Mouse (Mus musculus) MEL (cell line): Measurements from ENCODE around the gene Sar1a. TPM values are rescaled to one million over a fixed set of nuclear protein-coding genes. Genes with fewer than 3 reads are reported as not detected.

Experiments
- DNase-seq: peaks from one replicate; pipeline ENCODE4 v3.0.0; 2011; ENCODE audit warnings: low read depth, low spot score
- H3K27ac ChIP-seq: 2 replicates; pipeline ENCODE4 v1.5.1; 2012; ENCODE audit warnings: low read depth, mild to moderate bottlenecking, control low read depth, low read length, moderate library complexity; ENCODE audit not compliant: control insufficient read depth
- H3K27me3 ChIP-seq, 2 experiments: fragments of 150-350 bp in 1 of 2; sonication (generic) in 1 of 2; 2 replicates each; pipeline ENCODE4 v1.6.1; 2012; ENCODE audit warnings: low read length in 2 of 2, mild to moderate bottlenecking in 2 of 2, improper control_type of control experiment in 1 of 2, moderate library complexity in 1 of 2; ENCODE audit not compliant: insufficient read depth in 2 of 2, control insufficient read depth in 1 of 2
- H3K36me3 ChIP-seq, 2 experiments: 2 replicates each; pipeline ENCODE4 v1.6.1; 2012 to 2014; ENCODE audit warnings: low read length in 2 of 2, improper control_type of control experiment in 1 of 2, inconsistent platforms in 1 of 2, mild to moderate bottlenecking in 1 of 2; ENCODE audit not compliant: insufficient read depth in 2 of 2, control insufficient read depth in 1 of 2
- H3K4me1 ChIP-seq, 2 experiments: fragments of 150-350 bp in 1 of 2; sonication (generic) in 1 of 2; 2 replicates each; pipeline ENCODE4 v1.6.1; 2012; ENCODE audit warnings: low read length in 2 of 2, improper control_type of control experiment in 1 of 2, mild to moderate bottlenecking in 1 of 2; ENCODE audit not compliant: insufficient read depth in 2 of 2, control insufficient read depth in 1 of 2
- H3K4me3 ChIP-seq, 2 experiments: fragments of 150-350 bp in 1 of 2; sonication (generic) in 1 of 2; 2 replicates each; pipeline ENCODE4 v1.5.1; 2012; ENCODE audit warnings: low read depth in 2 of 2, low read length in 2 of 2, mild to moderate bottlenecking in 2 of 2, moderate library complexity in 2 of 2, control low read depth in 1 of 2, improper control_type of control experiment in 1 of 2; ENCODE audit not compliant: control insufficient read depth in 1 of 2, insufficient read depth in 1 of 2
- H3K79me2 ChIP-seq: 2 replicates; pipeline ENCODE4 v1.6.1; 2012; ENCODE audit warnings: mild to moderate bottlenecking, low read length, moderate library complexity; ENCODE audit not compliant: control insufficient read depth, poor library complexity, insufficient read depth
- H3K9ac ChIP-seq: 2 replicates; pipeline ENCODE4 v1.6.1; 2012; ENCODE audit warnings: low read depth, mild to moderate bottlenecking, control low read depth, low read length, moderate library complexity; ENCODE audit not compliant: control insufficient read depth, poor library complexity, severe bottlenecking
- H3K9me3 ChIP-seq: fragments of 150-350 bp; sonication (generic); replicated peaks from 2 replicates; pipeline ENCODE4 v1.6.1; 2012; ENCODE audit warnings: mild to moderate bottlenecking, low read length, improper control_type of control experiment, moderate library complexity; ENCODE audit not compliant: insufficient read depth
- CHD2 ChIP-seq: IDR thresholded peaks from 2 replicates; pipeline ENCODE4 v1.6.1; 2011; ENCODE audit warnings: low read length, improper control_type of control experiment
- CTCF ChIP-seq, 3 experiments: IDR thresholded peaks in 2 of 3; conservative IDR thresholded peaks in 1 of 3; 2 replicates each; pipeline ENCODE4 v1.5.1; 2011 to 2012; ENCODE audit warnings: low read length in 3 of 3, low read depth in 2 of 3, mild to moderate bottlenecking in 2 of 3, improper control_type of control experiment in 1 of 3, inconsistent platforms in 1 of 3, mixed read lengths in 1 of 3, moderate library complexity in 1 of 3; ENCODE audit not compliant: control insufficient read depth in 1 of 3, insufficient read depth in 1 of 3, poor library complexity in 1 of 3, severe bottlenecking in 1 of 3
- E2F4 ChIP-seq: IDR thresholded peaks from 2 replicates; pipeline ENCODE4 v1.6.1; 2011; ENCODE audit warnings: low read depth, low read length, improper control_type of control experiment, borderline replicate concordance
- EP300 ChIP-seq, 2 experiments: IDR thresholded peaks; 2 replicates each; pipeline ENCODE4 v1.6.1; 2011; ENCODE audit warnings: improper control_type of control experiment in 2 of 2, low read length in 2 of 2, low read depth in 1 of 2, mild to moderate bottlenecking in 1 of 2
- ETS1 ChIP-seq: IDR thresholded peaks from 2 replicates; pipeline ENCODE4 v1.6.1; 2012; ENCODE audit warnings: low read depth, mild to moderate bottlenecking, inconsistent platforms, low read length, improper control_type of control experiment, moderate library complexity
- GABPA ChIP-seq: IDR thresholded peaks from 2 replicates; pipeline ENCODE4 v1.6.1; 2012; ENCODE audit warnings: low read depth, mild to moderate bottlenecking, inconsistent platforms, low read length, improper control_type of control experiment, moderate library complexity
- JUND ChIP-seq: IDR thresholded peaks from 2 replicates; pipeline ENCODE4 v1.6.1; 2011; ENCODE audit warnings: low read depth, mild to moderate bottlenecking, improper control_type of control experiment, low read length
- MAFK ChIP-seq: IDR thresholded peaks from 2 replicates; pipeline ENCODE4 v1.6.1; 2011; ENCODE audit warnings: low read depth, mild to moderate bottlenecking, low read length, improper control_type of control experiment, borderline replicate concordance
- MAX ChIP-seq: IDR thresholded peaks from 2 replicates; pipeline ENCODE4 v1.6.1; 2011; ENCODE audit warnings: low read length, improper control_type of control experiment
- MEF2A ChIP-seq: IDR thresholded peaks from 2 replicates; pipeline ENCODE4 v1.6.1; 2014; ENCODE audit warnings: low read depth, mild to moderate bottlenecking, inconsistent platforms, low read length, improper control_type of control experiment; ENCODE audit not compliant: poor library complexity, insufficient replicate concordance, severe bottlenecking; ENCODE audit errors: extremely low read depth
- MXI1 ChIP-seq: IDR thresholded peaks from 2 replicates; pipeline ENCODE4 v1.6.1; 2011; ENCODE audit warnings: mild to moderate bottlenecking, low read depth, low read length, improper control_type of control experiment
- MYB ChIP-seq: IDR thresholded peaks from 2 replicates; pipeline ENCODE4 v1.6.1; 2011; ENCODE audit warnings: mild to moderate bottlenecking, low read depth, low read length, improper control_type of control experiment
- POLR2A ChIP-seq, 2 experiments: IDR thresholded peaks; 2 replicates each; pipeline ENCODE4 v1.6.1; 2011 to 2012; ENCODE audit warnings: low read length in 2 of 2, mild to moderate bottlenecking in 2 of 2, control low read depth in 1 of 2, improper control_type of control experiment in 1 of 2, low read depth in 1 of 2, moderate library complexity in 1 of 2; ENCODE audit not compliant: control insufficient read depth in 1 of 2, insufficient read depth in 1 of 2, poor library complexity in 1 of 2
- POLR2AphosphoS5 ChIP-seq: IDR thresholded peaks from 2 replicates; pipeline ENCODE4 v1.6.1; 2012; ENCODE audit warnings: low read depth, borderline replicate concordance, mild to moderate bottlenecking, inconsistent platforms, low read length, moderate library complexity, mixed read lengths
- RCOR1 ChIP-seq: IDR thresholded peaks from 2 replicates; pipeline ENCODE4 v1.6.1; 2012; ENCODE audit warnings: low read depth, mild to moderate bottlenecking, inconsistent platforms, low read length, improper control_type of control experiment
- SIN3A ChIP-seq: IDR thresholded peaks from 2 replicates; pipeline ENCODE4 v1.6.1; 2012; ENCODE audit warnings: low read length, improper control_type of control experiment, inconsistent platforms
- TAL1 ChIP-seq: IDR thresholded peaks from 2 replicates; pipeline ENCODE4 v1.6.1; 2012; ENCODE audit warnings: mild to moderate bottlenecking, inconsistent platforms, low read length, moderate library complexity, mixed read lengths
- TCF12 ChIP-seq: IDR thresholded peaks from 2 replicates; pipeline ENCODE4 v1.6.1; 2014; ENCODE audit warnings: low read depth, mild to moderate bottlenecking, inconsistent platforms, low read length, improper control_type of control experiment, moderate library complexity
- UBTF ChIP-seq: IDR thresholded peaks from 2 replicates; pipeline ENCODE4 v1.6.1; 2012; ENCODE audit warnings: low read depth, mild to moderate bottlenecking, inconsistent platforms, low read length, improper control_type of control experiment, moderate library complexity, borderline replicate concordance; ENCODE audit not compliant: insufficient read depth
- USF1 ChIP-seq: IDR thresholded peaks from 2 replicates; pipeline ENCODE4 v1.6.1; 2014; ENCODE audit warnings: low read depth, mild to moderate bottlenecking, inconsistent platforms, low read length, improper control_type of control experiment, moderate library complexity
- USF2 ChIP-seq, 2 experiments: IDR thresholded peaks; 2 replicates each; pipeline ENCODE4 v1.6.1; 2011 to 2012; ENCODE audit warnings: improper control_type of control experiment in 2 of 2, low read length in 2 of 2, borderline replicate concordance in 1 of 2, inconsistent platforms in 1 of 2, low read depth in 1 of 2, mild to moderate bottlenecking in 1 of 2; ENCODE audit not compliant: insufficient read depth in 1 of 2
- ZKSCAN1 ChIP-seq: IDR thresholded peaks from 2 replicates; pipeline ENCODE4 v1.6.1; 2012; ENCODE audit warnings: low read depth, mild to moderate bottlenecking, inconsistent platforms, low read length, improper control_type of control experiment, moderate library complexity
- polyA plus RNA-seq, 2 experiments: library from polyadenylated mRNA; stranded (reverse) in 1 of 2; unstranded in 1 of 2; fragments of >175 nt in 1 of 2; fragments of >200 nt in 1 of 2; gene quantifications; 2 replicates each; pipeline versions ENCODE4 v1.2.1 to v1.2.4; 2012; ENCODE audit warnings: low replicate concordance in 2 of 2, low read depth in 1 of 2; ENCODE audit not compliant: insufficient read length in 2 of 2, insufficient read depth in 1 of 2, missing spikeins in 1 of 2
- total RNA-seq: library from RNA; depleted of rRNA; stranded (reverse); fragments of 300-350 nt; gene quantifications from 2 replicates; pipeline ENCODE4 v1.2.3, GENCODE M21; 2012

Sar1a gene
- total and polyA plus RNA-seq, 3 experiments, result 133 to 135 TPM; not detected in 1

DNA sequence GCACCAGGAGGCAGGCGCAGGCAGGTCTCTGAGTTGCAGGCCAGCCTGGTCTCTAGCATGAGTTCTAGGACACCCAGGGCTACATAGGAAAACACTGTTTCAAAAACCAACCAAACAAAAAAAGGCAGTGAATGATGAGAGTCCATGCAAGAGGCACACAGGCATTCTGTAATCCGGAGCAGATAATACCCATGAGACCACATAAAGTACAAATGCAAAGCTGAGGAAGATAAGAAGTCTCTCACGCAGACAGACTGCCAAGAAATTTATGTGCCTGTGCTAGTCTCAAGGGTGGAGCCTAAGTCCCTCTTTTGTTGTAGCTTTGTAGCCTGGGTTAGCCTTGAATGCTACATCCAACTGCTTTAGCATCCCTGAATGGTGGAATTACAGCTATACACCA, 14.4 kb upstream of the Sar1a start (continued):
- TF ChIP-seq USF2 (IDR thresholded peaks at IDR 0.05; ENCODE audit: borderline replicate concordance in 1 of 2, insufficient read depth in 1 of 2, low read depth in 1 of 2, low read length in 2 of 2), result no peak

DNA sequence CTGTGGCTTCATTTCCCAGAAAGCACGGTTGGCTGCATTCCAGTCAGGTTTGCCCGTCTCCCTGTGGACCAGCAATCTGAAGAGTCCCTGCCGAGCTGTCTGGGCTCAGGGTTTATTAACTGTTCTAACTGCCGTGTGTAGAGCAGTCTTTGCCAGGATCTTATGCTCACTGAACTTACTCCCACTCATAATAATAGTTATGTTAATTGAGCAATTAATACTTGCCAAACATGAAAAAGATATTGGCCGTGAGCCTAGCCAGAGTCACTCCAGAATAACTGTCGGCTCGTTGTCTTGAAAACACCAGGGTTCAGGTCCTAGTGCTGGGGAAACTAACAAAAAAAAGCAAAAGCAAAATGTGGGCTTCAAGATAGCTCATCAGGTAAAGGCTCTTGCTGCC, 10.8 kb upstream of the Sar1a start:
- no peak overlapping the region for H3K4me3 ChIP-seq
- H3K27ac ChIP-seq, result peak overlapping the region; percentile 53
- H3K4me1 ChIP-seq, result peaks cover 9 to 25% of the 10 kb centered on the region in 2 experiments
- TF ChIP-seq TAL1 (no peak), E2F4 (no peak), MAX (no peak), MAFK (no peak), CHD2 (no peak), RCOR1 (no peak), UBTF (no peak), ZKSCAN1 (no peak), JUND (no peak), USF1 (no peak), MEF2A (no peak), TCF12 (no peak), CTCF (IDR thresholded peaks at IDR 0.05 in 2 of 3, conservative IDR thresholded peaks at IDR 0.05 in 1 of 3; ENCODE audit: control insufficient read depth in 1 of 3, insufficient read depth in 1 of 3, low read depth in 2 of 3, low read length in 3 of 3, poor library complexity in 1 of 3, severe bottlenecking in 1 of 3) (no peak), POLR2AphosphoS5 (no peak)
- no peak overlapping the region for H3K9ac ChIP-seq
- no peaks in the 10 kb centered on the region for H3K79me2 ChIP-seq
- no peaks in the 10 kb centered on the region for H3K9me3 ChIP-seq
- no peaks in the 10 kb centered on the region for H3K27me3 ChIP-seq
- no peak for DNase-seq
- peaks cover 22 to 30% of the 10 kb centered on the region in 2 experiments for H3K36me3 ChIP-seq

- peaks cover 22 to 32% of the 10 kb centered on the region in 2 experiments for H3K36me3 ChIP-seq
- H3K9me3 ChIP-seq, result no peaks in the 10 kb centered on the region
- peak overlapping the region; percentile 82 for H3K27ac ChIP-seq
- DNase-seq, result peak; percentile 84
- H3K4me3 ChIP-seq, result no peak overlapping the region
- no peaks in the 10 kb centered on the region for H3K79me2 ChIP-seq
- H3K4me1 ChIP-seq, result peaks cover 9 to 25% of the 10 kb centered on the region in 2 experiments
- no peaks in the 10 kb centered on the region for H3K27me3 ChIP-seq
- TF ChIP-seq EP300 (IDR thresholded peaks at IDR 0.05; ENCODE audit: low read depth in 1 of 2, low read length in 2 of 2), result peak in 1 of 2 experiments; percentile 48; a peak in 1 of 4 replicates
- no peak for TF ChIP-seq MXI1
- no peak for TF ChIP-seq CHD2
- TF ChIP-seq USF2 (IDR thresholded peaks at IDR 0.05; ENCODE audit: borderline replicate concordance in 1 of 2, insufficient read depth in 1 of 2, low read depth in 1 of 2, low read length in 2 of 2), result no peak
- no peak for TF ChIP-seq MYB
- TF ChIP-seq RCOR1, result 0 out of 2 replicates have a peak, but pooled peaks have one; percentile 15
- no peak for TF ChIP-seq SIN3A
- TF ChIP-seq ETS1, result peak; percentile 61; the same call in 1 of the 2 replicates
- no peak for TF ChIP-seq TAL1
- 0 out of 4 replicates have a peak, but pooled peaks of 1 of the 2 experiments have one; percentile 28 for TF ChIP-seq POLR2A (IDR thresholded peaks at IDR 0.05; ENCODE audit: control insufficient read depth in 1 of 2, insufficient read depth in 1 of 2, low read depth in 1 of 2, low read length in 2 of 2, poor library complexity in 1 of 2)
- no peak for TF ChIP-seq GABPA
- H3K9ac ChIP-seq, result peak overlapping the region; percentile 6; the same call in 1 of the 2 replicates
These were observed 10.2 kb upstream of the Sar1a start for GRCm38 (mm10) chr10:61669896-61670295.
